Mouse (Mus musculus) embryonic fibroblast, embryonic 13.5 days (primary cell): ENCODE measurements around the gene Gm17535. TPM values are rescaled to one million over a fixed set of nuclear protein-coding genes. Genes with fewer than 3 reads are reported as not detected.
"Not testable (repeated sequence)": the region's sequence is repeated elsewhere in the genome, so short reads cannot be mapped to it uniquely, and the experiment has no call there.

Experiments
- H3K27ac ChIP-seq: 2 replicates; pipeline ENCODE4 v1.5.1; 2012; ENCODE audit warnings: low read length, control low read depth, inconsistent platforms; ENCODE audit not compliant: insufficient read depth
- H3K4me1 ChIP-seq: 2 replicates; pipeline ENCODE4 v1.6.1; 2011; ENCODE audit warnings: low read length; ENCODE audit not compliant: control insufficient read depth, insufficient read depth
- H3K4me3 ChIP-seq: 2 replicates; pipeline ENCODE4 v1.5.1; 2011; ENCODE audit warnings: mild to moderate bottlenecking, control low read depth, low read length; ENCODE audit not compliant: insufficient read depth
- polyA plus RNA-seq: library from polyadenylated mRNA; stranded (reverse); fragments of >200 nt; gene quantifications from 2 replicates; pipeline ENCODE4 v1.2.4, GENCODE M21; 2011; ENCODE audit warnings: low read depth; ENCODE audit not compliant: missing spikeins, insufficient read length

Gm17535 gene
- polyA plus RNA-seq, 1 experiment: not detected

GRCm38 (mm10) chr9:3019835-3020727 lies 14.3 kb upstream of the Gm17535 start:
- H3K4me1 ChIP-seq, H3K4me3 ChIP-seq, H3K27ac ChIP-seq: not testable (repeated sequence)

GRCm38 (mm10) chr9:3022316-3023008 lies 11.9 kb upstream of the Gm17535 start:
- not testable (repeated sequence) for H3K4me1 ChIP-seq, H3K4me3 ChIP-seq, H3K27ac ChIP-seq

- not testable (repeated sequence) for H3K4me3 ChIP-seq, H3K4me1 ChIP-seq, H3K27ac ChIP-seq
Observed at GRCm38 (mm10) chr9:3023312-3023984, 11.0 kb upstream of the Gm17535 start, which contains the start of gene Gm10718. Gene Gm10718, plus strand, starts transcription at chr9:3023547.

- not testable (repeated sequence) for H3K27ac ChIP-seq, H3K4me1 ChIP-seq, H3K4me3 ChIP-seq
Observed at GRCm38 (mm10) chr9:3023985-3024648, 10.3 kb upstream of the Gm17535 start.

GRCm38 (mm10) chr9:3024912-3025467 lies 9.4 kb upstream of the Gm17535 start, which contains the start of gene Gm10717:
Gene Gm10717, plus strand, starts transcription at chr9:3025417.
- not testable (repeated sequence) for H3K4me3 ChIP-seq, H3K4me1 ChIP-seq, H3K27ac ChIP-seq

- not testable (repeated sequence) for H3K4me3 ChIP-seq, H3K27ac ChIP-seq, H3K4me1 ChIP-seq
Observed at GRCm38 (mm10) chr9:3025653-3026052, 8.7 kb upstream of the Gm17535 start.

GRCm38 (mm10) chr9:3026136-3026535 lies 8.3 kb upstream of the Gm17535 start:
- not testable (repeated sequence) for H3K4me1 ChIP-seq, H3K4me3 ChIP-seq, H3K27ac ChIP-seq

GRCm38 (mm10) chr9:3026741-3027140 lies 7.7 kb upstream of the Gm17535 start:
- not testable (repeated sequence) for H3K4me1 ChIP-seq

GRCm38 (mm10) chr9:3027200-3027599 lies 7.2 kb upstream of the Gm17535 start:
- not testable (repeated sequence) for H3K4me3 ChIP-seq, H3K27ac ChIP-seq

More at GRCm38 (mm10) chr9:3026741-3027140, 7.7 kb upstream of the Gm17535 start:
- not testable (repeated sequence) for H3K4me3 ChIP-seq, H3K27ac ChIP-seq

GRCm38 (mm10) chr9:3029276-3030000 lies 5.0 kb upstream of the Gm17535 start:
- not testable (repeated sequence) for H3K4me3 ChIP-seq, H3K27ac ChIP-seq, H3K4me1 ChIP-seq

More at GRCm38 (mm10) chr9:3027200-3027599, 7.2 kb upstream of the Gm17535 start:
- H3K4me1 ChIP-seq: not testable (repeated sequence)

- not testable (repeated sequence) for H3K4me3 ChIP-seq, H3K27ac ChIP-seq, H3K4me1 ChIP-seq
Observed at GRCm38 (mm10) chr9:3030677-3031318, 3.6 kb upstream of the Gm17535 start.

- not testable (repeated sequence) for H3K27ac ChIP-seq, H3K4me3 ChIP-seq, H3K4me1 ChIP-seq
Observed at GRCm38 (mm10) chr9:3036577-3036976, 2.2 kb downstream of the Gm17535 start, which contains the start of gene Gm10715. Gene Gm10715, plus strand, starts transcription at chr9:3036877.

GRCm38 (mm10) chr9:3038161-3038560 lies 3.8 kb downstream of the Gm17535 start:
- H3K4me1 ChIP-seq, H3K27ac ChIP-seq, H3K4me3 ChIP-seq: not testable (repeated sequence)
